Mouse (Mus musculus) spleen, adult 18-20 months (tissue): Measurements from ENCODE around the gene Pck1.

ENCODE experiments used
- DNase-seq, 2 experiments: peaks; one replicate each; pipeline ENCODE4 v3.0.0; 2022; ENCODE audit warnings: mixed read lengths in 2 of 2

Pck1 gene

DNA sequence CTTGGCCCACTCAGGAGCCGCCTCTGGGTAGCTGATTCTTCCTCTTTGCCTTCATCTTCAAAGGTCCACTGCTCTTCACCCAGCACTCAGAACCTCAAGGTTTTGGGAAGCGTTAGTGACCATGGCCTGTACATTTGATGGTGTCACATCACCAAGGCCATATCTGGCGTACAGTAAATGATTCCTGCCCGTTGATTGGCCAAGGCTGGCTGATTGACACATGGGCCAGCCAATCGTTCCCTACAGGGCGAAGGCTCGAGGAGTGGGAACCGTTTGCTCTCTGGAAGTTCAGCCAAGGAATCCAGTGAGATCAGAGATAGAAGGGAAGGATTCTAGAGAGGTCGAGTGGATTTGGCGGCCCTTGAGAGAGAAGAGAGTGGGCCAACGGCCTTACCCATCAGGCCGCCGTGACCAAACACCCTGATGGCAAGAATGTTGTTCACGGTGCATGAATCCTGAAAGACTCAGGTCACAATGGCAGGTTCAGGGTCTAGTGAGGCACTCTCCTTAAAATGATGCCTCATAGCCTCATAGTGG lies 52.8 kb downstream of the Pck1 start:
- DNase-seq: no peak

DNA sequence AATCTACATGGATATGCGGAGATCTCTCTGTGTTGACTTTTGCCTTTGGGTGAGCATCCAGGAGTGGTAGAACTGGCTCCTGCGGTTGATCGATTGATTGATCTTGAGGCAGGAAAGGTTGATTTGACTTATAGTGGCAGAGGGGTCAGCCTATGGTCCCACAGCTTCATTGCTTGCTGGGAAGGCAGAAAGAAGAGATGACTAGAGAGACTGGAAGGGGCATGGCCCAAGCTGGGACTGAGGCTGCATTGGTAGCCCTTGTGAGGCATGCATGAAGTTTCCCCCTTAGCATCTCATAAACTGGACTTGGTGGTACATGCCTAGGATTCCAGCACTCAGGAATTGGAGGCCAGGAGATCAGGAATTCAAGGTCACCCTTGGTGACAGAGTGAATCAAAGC lies 54.2 kb downstream of the Pck1 start:
- no peak for DNase-seq
